Mouse (Mus musculus) limb, embryonic 15.5 days (tissue): Measurements from ENCODE around the gene Nek9. TPM values are rescaled to one million over a fixed set of nuclear protein-coding genes. Genes with fewer than 3 reads are reported as not detected.

ENCODE experiments used
- ATAC-seq: fragments of 200-750 bp; cut with Nextera tagmentation; 2 replicates; pipeline ENCODE4 v1.8.0; 2017; ENCODE audit warnings: low read depth, moderate TSS enrichment; ENCODE audit not compliant: insufficient number of reproducible peaks, low FRiP score, low TSS enrichment
- H3K27ac ChIP-seq: fragments of 300-500 bp; sonication (generic); 2 replicates; pipeline ENCODE4 v1.5.1; 2015; ENCODE audit warnings: moderate library complexity, mild to moderate bottlenecking, inconsistent platforms
- H3K27me3 ChIP-seq: fragments of 300-500 bp; sonication (generic); 2 replicates; pipeline ENCODE4 v1.6.1; 2015; ENCODE audit warnings: inconsistent platforms
- H3K36me3 ChIP-seq: fragments of 300-500 bp; sonication (generic); 2 replicates; pipeline ENCODE4 v1.6.1; 2015; ENCODE audit warnings: inconsistent platforms
- H3K4me1 ChIP-seq: fragments of 300-500 bp; sonication (generic); 2 replicates; pipeline ENCODE4 v1.6.1; 2015; ENCODE audit warnings: inconsistent platforms
- H3K4me2 ChIP-seq: fragments of 300-500 bp; sonication (generic); 2 replicates; pipeline ENCODE4 v1.6.1; 2015; ENCODE audit warnings: mild to moderate bottlenecking, inconsistent platforms
- H3K4me3 ChIP-seq: fragments of 300-500 bp; sonication (generic); 2 replicates; pipeline ENCODE4 v1.5.1; 2015; ENCODE audit warnings: mild to moderate bottlenecking, inconsistent platforms
- H3K9ac ChIP-seq: fragments of 300-500 bp; sonication (generic); 2 replicates; pipeline ENCODE4 v1.6.1; 2015; ENCODE audit warnings: inconsistent platforms
- H3K9me3 ChIP-seq: fragments of 300-500 bp; sonication (generic); 2 replicates; pipeline ENCODE4 v1.6.1; 2016; ENCODE audit warnings: inconsistent platforms
- WGBS: fragments of 180-500 bp; shearing (Covaris S2); methylation state at CpG from one replicate; pipeline ENCODE4 v1.1.7; 2015; 5-methylcytosine and 5-hydroxymethylcytosine counted together
- polyA plus RNA-seq: library from polyadenylated mRNA; unstranded; fragments of >200 nt; fragmentation: Nextera tagmentation; extraction: Ambion mirVana; gene quantifications from 2 replicates; pipeline ENCODE4 v1.2.1, GENCODE M21; 2015

Nek9 gene
- polyA plus RNA-seq, 1 experiment from 2014 or later: 23.1 TPM

GRCm38 (mm10) chr12:85298127-85298834, 40.9 kb downstream of the Nek9 start:
- Histone ChIP-seq H3K27me3 (no peaks in the 10 kb centered on the region), H3K4me2 (no peak overlapping the region), H3K9ac (no peak overlapping the region), H3K36me3 (peaks cover 30% of the 10 kb centered on the region), H3K9me3 (no peaks in the 10 kb centered on the region), H3K4me3 (no peak overlapping the region), H3K4me1 (peaks cover 33% of the 10 kb centered on the region), H3K27ac (peak overlapping the region; percentile 44)
- 18% methylated on average over 11 of the region's 11 CpGs for WGBS
- no peak for ATAC-seq

- no peak overlapping the region for H3K4me2 ChIP-seq
- H3K27ac ChIP-seq: peak overlapping the region; percentile 44
- ATAC-seq: no peak
- no peak overlapping the region for H3K4me3 ChIP-seq
- H3K4me1 ChIP-seq: peaks cover 33% of the 10 kb centered on the region
- no peaks in the 10 kb centered on the region for H3K9me3 ChIP-seq
- peaks cover 24% of the 10 kb centered on the region for H3K36me3 ChIP-seq
- H3K27me3 ChIP-seq: no peaks in the 10 kb centered on the region
- no peak overlapping the region for H3K9ac ChIP-seq
- 46% methylated on average over 10 of the region's 10 CpGs for WGBS
Measured at GRCm38 (mm10) chr12:85297345-85297997, 41.7 kb downstream of the Nek9 start.

GRCm38 (mm10) chr12:85296915-85297314, 42.2 kb downstream of the Nek9 start:
- Histone ChIP-seq H3K4me2 (no peak overlapping the region), H3K4me1 (peaks cover 33% of the 10 kb centered on the region), H3K4me3 (no peak overlapping the region), H3K9me3 (no peaks in the 10 kb centered on the region), H3K27me3 (no peaks in the 10 kb centered on the region), H3K27ac (peak overlapping the region; percentile 44), H3K36me3 (peaks cover 18% of the 10 kb centered on the region), H3K9ac (no peak overlapping the region)
- 45% methylated on average over 5 of the region's 5 CpGs for WGBS
- no peak for ATAC-seq

- Histone ChIP-seq H3K4me3 (no peak overlapping the region), H3K27me3 (no peaks in the 10 kb centered on the region), H3K27ac (no peak overlapping the region), H3K4me1 (peaks cover 36% of the 10 kb centered on the region), H3K36me3 (peaks cover 4% of the 10 kb centered on the region; the same call in 1 of the 2 replicates), H3K9ac (no peak overlapping the region), H3K4me2 (no peak overlapping the region), H3K9me3 (no peaks in the 10 kb centered on the region)
- 91% methylated on average over 2 of the region's 2 CpGs for WGBS
- no peak for ATAC-seq
Measured at GRCm38 (mm10) chr12:85295506-85295905, 43.7 kb downstream of the Nek9 start.

- no peak for ATAC-seq
Measured at GRCm38 (mm10) chr12:85292906-85293305, 46.3 kb downstream of the Nek9 start.

GRCm38 (mm10) chr12:85292288-85292687, 46.9 kb downstream of the Nek9 start:
- H3K27ac ChIP-seq: no peak overlapping the region
- no peak overlapping the region for H3K9ac ChIP-seq
- no peak overlapping the region for H3K4me2 ChIP-seq
- H3K27me3 ChIP-seq: no peaks in the 10 kb centered on the region
- WGBS: 74% methylated on average over 6 of the region's 6 CpGs
- peaks cover 42% of the 10 kb centered on the region for H3K4me1 ChIP-seq
- H3K36me3 ChIP-seq: no peaks in the 10 kb centered on the region
- H3K4me3 ChIP-seq: no peak overlapping the region
- no peak for ATAC-seq
- H3K9me3 ChIP-seq: no peaks in the 10 kb centered on the region

More at GRCm38 (mm10) chr12:85292906-85293305, 46.3 kb downstream of the Nek9 start:
- no peak overlapping the region for H3K9ac ChIP-seq
- no peaks in the 10 kb centered on the region for H3K9me3 ChIP-seq
- H3K4me1 ChIP-seq: peaks cover 45% of the 10 kb centered on the region
- no peak overlapping the region for H3K27ac ChIP-seq
- no peaks in the 10 kb centered on the region for H3K36me3 ChIP-seq
- no peak overlapping the region for H3K4me3 ChIP-seq
- no peak overlapping the region for H3K4me2 ChIP-seq
- no peaks in the 10 kb centered on the region for H3K27me3 ChIP-seq

- ATAC-seq: no peak
Measured at GRCm38 (mm10) chr12:85291541-85291940, 47.6 kb downstream of the Nek9 start.

GRCm38 (mm10) chr12:85290633-85291032, 48.5 kb downstream of the Nek9 start:
- 80% methylated on average over 10 of the region's 10 CpGs for WGBS
- Histone ChIP-seq H3K27ac (no peak overlapping the region), H3K4me3 (no peak overlapping the region; the same call in 1 of the 2 replicates), H3K9ac (no peak overlapping the region), H3K4me1 (peaks cover 30% of the 10 kb centered on the region), H3K36me3 (no peaks in the 10 kb centered on the region), H3K27me3 (no peaks in the 10 kb centered on the region), H3K4me2 (peak overlapping the region; percentile 7; the same call in 1 of the 2 replicates), H3K9me3 (no peaks in the 10 kb centered on the region)
- ATAC-seq: no peak

More at GRCm38 (mm10) chr12:85291541-85291940, 47.6 kb downstream of the Nek9 start:
- no peak overlapping the region for H3K9ac ChIP-seq
- peaks cover 35% of the 10 kb centered on the region for H3K4me1 ChIP-seq
- H3K9me3 ChIP-seq: no peaks in the 10 kb centered on the region
- no peak overlapping the region for H3K4me2 ChIP-seq
- no peaks in the 10 kb centered on the region for H3K36me3 ChIP-seq
- no peak overlapping the region for H3K4me3 ChIP-seq
- H3K27me3 ChIP-seq: no peaks in the 10 kb centered on the region
- no peak overlapping the region for H3K27ac ChIP-seq

GRCm38 (mm10) chr12:85289157-85290000, 49.8 kb downstream of the Nek9 start:
- ATAC-seq: peak; percentile 60
- Histone ChIP-seq H3K4me1 (peaks cover 30% of the 10 kb centered on the region), H3K4me3 (peak overlapping the region; percentile 45), H3K27ac (peak overlapping the region; percentile 81), H3K27me3 (no peaks in the 10 kb centered on the region), H3K9ac (0 out of 2 replicates have a peak overlapping the region, but pooled peaks have one; percentile 8), H3K36me3 (no peaks in the 10 kb centered on the region), H3K4me2 (peak overlapping the region; percentile 83), H3K9me3 (no peaks in the 10 kb centered on the region)
- WGBS: 32% methylated on average over 24 of the region's 24 CpGs

GRCm38 (mm10) chr12:85288486-85289156, 50.5 kb downstream of the Nek9 start, which contains the start of gene Zc2hc1c:
Zc2hc1c (plus strand) TSS chr12:85288591.
- no peaks in the 10 kb centered on the region for H3K36me3 ChIP-seq
- peaks cover 30% of the 10 kb centered on the region for H3K4me1 ChIP-seq
- WGBS: 2% methylated on average over 30 of the region's 31 CpGs
- H3K9ac ChIP-seq: peak within 1 kb of the TSS; percentile 18; the same call in 1 of the 2 replicates
- H3K4me3 ChIP-seq: peak within 1 kb of the TSS; percentile 45
- peak within 1 kb of the TSS; percentile 84 for H3K27ac ChIP-seq
- ATAC-seq: peak; percentile 79
- no peaks in the 10 kb centered on the region for H3K27me3 ChIP-seq
- peak within 1 kb of the TSS; percentile 83 for H3K4me2 ChIP-seq
- no peaks in the 10 kb centered on the region for H3K9me3 ChIP-seq

- WGBS: 6% methylated on average over 21 of the region's 21 CpGs
Measured at GRCm38 (mm10) chr12:85287809-85288485, 51.2 kb downstream of the Nek9 start, which contains the start of gene Acyp1. Acyp1 (minus strand) TSS chr12:85288438.

More at GRCm38 (mm10) chr12:85287809-85288485, 51.2 kb downstream of the Nek9 start, which contains the start of gene Acyp1:
- peak; percentile 82 for ATAC-seq
- Histone ChIP-seq H3K36me3 (no peaks in the 10 kb centered on the region), H3K4me3 (peak within 1 kb of the TSS; percentile 45), H3K27ac (peak within 1 kb of the TSS; percentile 84), H3K4me1 (peaks cover 30% of the 10 kb centered on the region), H3K9me3 (no peaks in the 10 kb centered on the region), H3K27me3 (no peaks in the 10 kb centered on the region), H3K9ac (peak within 1 kb of the TSS; percentile 18; the same call in 1 of the 2 replicates), H3K4me2 (peak within 1 kb of the TSS; percentile 83)
